Mouse (Mus musculus) intestine, embryonic 16.5 days (tissue): ENCODE data around the gene Usp45. TPM values are rescaled to one million over a fixed set of nuclear protein-coding genes. Genes with fewer than 3 reads are reported as not detected.
A peak's percentile ranks its signal among the peaks of the same experiment; 100 is the strongest.

ENCODE experiments used
- ATAC-seq: fragments of 200-750 bp; cut with Nextera tagmentation; 2 replicates; pipeline ENCODE4 v1.8.0; 2017; ENCODE audit warnings: moderate TSS enrichment, moderate library complexity
- H3K27ac ChIP-seq: fragments of 300-500 bp; sonication (generic); 2 replicates; pipeline ENCODE4 v1.5.1; 2014; ENCODE audit warnings: mild to moderate bottlenecking, low read length
- H3K27me3 ChIP-seq: fragments of 300-500 bp; sonication (generic); replicated peaks from 2 replicates; pipeline ENCODE4 v1.6.1; 2014; ENCODE audit warnings: low read length, control low read depth, mixed read lengths; ENCODE audit not compliant: control insufficient read depth, insufficient read depth
- H3K36me3 ChIP-seq: fragments of 300-500 bp; sonication (generic); 2 replicates; pipeline ENCODE4 v1.6.1; 2014; ENCODE audit warnings: low read length, control low read depth; ENCODE audit not compliant: control insufficient read depth, insufficient read depth
- H3K4me1 ChIP-seq: fragments of 300-500 bp; sonication (generic); 2 replicates; pipeline ENCODE4 v1.6.1; 2014; ENCODE audit warnings: low read length, control low read depth, mixed read lengths; ENCODE audit not compliant: control insufficient read depth, insufficient read depth
- H3K4me2 ChIP-seq: fragments of 300-500 bp; sonication (generic); 2 replicates; pipeline ENCODE4 v1.6.1; 2014; ENCODE audit warnings: low read depth, low read length, control low read depth
- H3K4me3 ChIP-seq: fragments of 300-500 bp; sonication (generic); 2 replicates; pipeline ENCODE4 v1.5.1; 2014; ENCODE audit warnings: mild to moderate bottlenecking, low read length
- H3K9ac ChIP-seq: fragments of 300-500 bp; sonication (generic); 2 replicates; pipeline ENCODE4 v1.6.1; 2014; ENCODE audit warnings: low read depth, low read length
- H3K9me3 ChIP-seq: fragments of 300-500 bp; sonication (generic); 2 replicates; pipeline ENCODE4 v1.6.1; 2016; ENCODE audit warnings: low read length, control low read depth; ENCODE audit not compliant: control insufficient read depth
- WGBS: fragments of 180-500 bp; shearing (Covaris S2); extraction: QIAGEN DNeasy Blood & Tissue Kit; methylation state at CpG from one replicate; pipeline ENCODE4 v1.1.7; 2014; 5-methylcytosine and 5-hydroxymethylcytosine counted together
- polyA plus RNA-seq: library from polyadenylated mRNA; unstranded; fragments of >200 nt; fragmentation: Nextera tagmentation; extraction: Ambion mirVana; gene quantifications from 2 replicates; pipeline ENCODE4 v1.2.1, GENCODE M21; 2015

The Usp45 gene
- polyA plus RNA-seq, 1 experiment from 2014 or later = 5.3 TPM

DNA sequence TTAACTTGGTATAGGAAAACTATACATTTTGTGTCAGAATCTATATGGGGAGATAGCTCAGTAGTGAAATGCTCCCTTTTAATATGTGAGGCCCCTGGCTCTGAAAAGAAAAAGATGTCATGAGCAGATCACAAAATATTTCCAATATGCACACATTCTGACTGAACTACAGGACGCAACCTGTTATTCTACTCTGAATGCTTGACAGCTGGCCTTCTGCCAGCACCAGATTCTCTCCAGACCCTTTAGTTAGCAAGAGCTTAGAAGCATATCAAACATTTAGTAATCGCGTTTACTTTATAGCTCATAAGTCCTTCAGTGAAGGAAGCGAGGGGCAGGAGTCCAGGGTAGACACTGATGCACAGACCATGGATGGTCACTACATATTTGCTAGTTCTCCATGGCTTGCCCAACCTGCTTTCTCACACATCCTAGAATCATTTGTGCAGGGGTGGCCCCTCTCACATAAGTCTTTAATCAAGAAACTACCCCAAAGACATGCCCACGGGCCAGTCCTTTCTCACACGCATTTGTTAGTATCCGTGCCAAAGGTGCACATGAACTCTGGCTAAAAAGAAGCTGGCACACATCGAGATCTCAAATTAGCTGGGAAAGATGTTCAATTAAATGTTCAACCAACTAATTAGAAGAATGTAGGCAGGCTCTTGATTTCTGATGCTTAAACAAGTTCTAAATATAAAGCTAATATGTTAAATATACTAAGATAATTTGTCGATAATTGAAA, 5.4 kb upstream of the Usp45 start:
- H3K4me2 ChIP-seq = no peak overlapping the region
- no peak for ATAC-seq
- H3K4me1 ChIP-seq = no peaks in the 10 kb centered on the region
- H3K4me3 ChIP-seq = no peak overlapping the region
- H3K27me3 ChIP-seq = no peaks in the 10 kb centered on the region
- H3K36me3 ChIP-seq = no peaks in the 10 kb centered on the region; the same call in 1 of the 2 replicates
- no peak overlapping the region for H3K27ac ChIP-seq
- no peaks in the 10 kb centered on the region for H3K9me3 ChIP-seq
- H3K9ac ChIP-seq = no peak overlapping the region
- 68% methylated on average over 9 of the region's 9 CpGs for WGBS

GRCm38 (mm10) chr4:21763827-21764226, 3.1 kb upstream of the Usp45 start:
- 66% methylated on average over 4 of the region's 4 CpGs for WGBS
- H3K27ac ChIP-seq = no peak overlapping the region
- ATAC-seq = no peak

DNA sequence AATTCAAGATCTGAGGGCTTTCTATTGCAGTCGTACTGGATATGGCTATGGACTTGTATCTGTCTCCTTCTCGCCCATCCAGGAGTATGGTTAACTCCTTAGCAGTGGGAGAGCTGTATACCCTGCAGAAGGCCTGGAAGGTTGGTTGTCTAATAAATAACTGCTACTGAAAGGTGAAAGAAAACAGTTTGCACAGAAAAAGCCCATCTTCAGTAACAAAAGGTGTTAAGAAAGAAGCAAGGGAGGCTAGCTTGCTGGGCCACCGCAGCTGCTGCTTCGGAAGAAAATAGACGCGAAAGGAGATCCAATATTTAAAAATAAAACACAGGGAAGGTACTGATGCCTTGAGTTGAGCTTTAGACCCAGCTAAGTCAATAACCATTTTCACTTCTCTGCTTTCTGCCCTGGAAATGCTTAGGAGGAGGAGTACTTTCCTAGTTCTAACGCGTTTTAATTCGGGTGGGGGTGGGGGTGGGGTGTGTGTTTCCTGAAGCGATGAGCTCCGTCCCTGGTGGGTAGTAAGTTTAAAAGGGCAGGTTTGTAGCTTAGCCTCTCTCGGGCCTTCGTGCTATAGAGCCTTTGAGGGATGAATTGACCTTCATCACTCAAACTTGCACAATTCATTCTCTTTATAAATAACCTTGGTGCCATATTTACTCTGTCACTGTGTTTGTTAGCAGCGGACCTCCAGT, 639 bp upstream of the Usp45 start:
- H3K27ac ChIP-seq = no peak overlapping the region
- H3K4me3 ChIP-seq = peak overlapping the region; percentile 60
- peak overlapping the region; percentile 55 for H3K4me2 ChIP-seq
- no peaks in the 10 kb centered on the region for H3K27me3 ChIP-seq
- ATAC-seq = no peak; the same call in 1 of the 2 replicates
- no peaks in the 10 kb centered on the region for H3K4me1 ChIP-seq
- 18% methylated on average over 14 of the region's 14 CpGs for WGBS
- H3K9ac ChIP-seq = peak overlapping the region; percentile 68
- H3K9me3 ChIP-seq = no peaks in the 10 kb centered on the region
- no peaks in the 10 kb centered on the region for H3K36me3 ChIP-seq

More at GRCm38 (mm10) chr4:21763827-21764226, 3.1 kb upstream of the Usp45 start:
- H3K27me3 ChIP-seq = no peaks in the 10 kb centered on the region
- no peak overlapping the region for H3K9ac ChIP-seq
- no peaks in the 10 kb centered on the region for H3K4me1 ChIP-seq
- no peak overlapping the region for H3K4me2 ChIP-seq
- no peaks in the 10 kb centered on the region; the same call in 1 of the 2 replicates for H3K36me3 ChIP-seq
- H3K9me3 ChIP-seq = no peaks in the 10 kb centered on the region
- H3K4me3 ChIP-seq = no peak overlapping the region

- H3K9me3 ChIP-seq = no peaks in the 10 kb centered on the region
- H3K27me3 ChIP-seq = no peaks in the 10 kb centered on the region
- ATAC-seq = peak; percentile 71
- no peak overlapping the region for H3K4me3 ChIP-seq
- H3K4me1 ChIP-seq = no peaks in the 10 kb centered on the region
- no peak overlapping the region for H3K4me2 ChIP-seq
- 58% methylated on average over 1 of the region's 1 CpGs for whole genome bisulfite sequencing
- peak overlapping the region; percentile 61 for H3K27ac ChIP-seq
- no peak overlapping the region for H3K9ac ChIP-seq
- no peaks in the 10 kb centered on the region for H3K36me3 ChIP-seq
Measured at GRCm38 (mm10) chr4:21771064-21771463, 4.1 kb downstream of the Usp45 start.

GRCm38 (mm10) chr4:21772306-21772705, 5.3 kb downstream of the Usp45 start:
- no peak for ATAC-seq

DNA sequence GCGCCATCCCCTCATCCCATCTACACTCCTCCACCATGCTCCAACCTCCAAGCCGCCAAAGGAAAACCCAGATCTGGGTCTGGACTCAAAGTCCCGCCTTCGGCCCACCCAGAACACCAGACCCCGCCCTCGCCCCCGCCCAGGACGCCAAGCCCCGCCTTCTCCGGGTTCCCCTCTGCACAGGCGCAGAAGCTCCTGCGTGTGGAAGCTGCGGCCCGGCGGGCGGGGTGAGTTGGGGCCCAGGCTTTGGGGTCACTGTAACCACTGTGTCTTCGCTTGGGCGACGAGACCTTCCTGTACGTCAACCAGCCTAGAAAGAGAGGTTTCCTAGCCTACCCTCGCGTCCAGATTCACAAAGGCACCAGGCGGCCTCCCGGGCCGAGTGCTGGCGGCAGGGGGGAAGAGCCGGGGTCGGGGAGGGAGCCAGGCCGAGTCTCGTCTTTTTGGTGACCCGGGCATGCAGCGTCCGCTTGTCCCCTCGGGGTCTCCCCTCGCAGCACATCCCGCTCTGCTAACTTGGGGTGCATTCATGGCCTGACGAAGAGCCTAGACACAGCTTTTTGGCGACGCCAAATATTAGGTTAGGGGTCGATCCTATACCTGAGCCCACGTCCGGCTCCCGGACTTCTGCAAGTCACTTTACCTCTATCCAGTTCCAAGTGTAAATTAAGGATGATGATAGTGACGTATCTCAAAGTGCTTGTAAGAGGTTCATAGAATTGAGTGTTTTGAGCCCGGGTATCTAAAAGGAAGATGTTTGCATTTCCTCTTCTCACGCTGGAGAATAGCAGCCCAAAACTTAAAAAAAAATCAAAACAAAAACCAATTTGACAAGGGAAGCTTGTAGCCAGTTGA, 9.4 kb downstream of the Usp45 start:
- H3K36me3 ChIP-seq = 0 out of 2 replicates have a peak, but pooled peaks cover under 1% of the 10 kb centered on the region
- peak overlapping the region; percentile 85 for H3K4me3 ChIP-seq
- H3K4me1 ChIP-seq = no peaks in the 10 kb centered on the region; the same call in 1 of the 2 replicates
- peak; percentile 97 for ATAC-seq
- peak overlapping the region; percentile 88 for H3K9ac ChIP-seq
- no peaks in the 10 kb centered on the region for H3K27me3 ChIP-seq
- H3K4me2 ChIP-seq = peak overlapping the region; percentile 80
- peak overlapping the region; percentile 68 for H3K27ac ChIP-seq
- WGBS = under 1% methylated on average over 46 of the region's 46 CpGs
- H3K9me3 ChIP-seq = no peaks in the 10 kb centered on the region

More at GRCm38 (mm10) chr4:21772306-21772705, 5.3 kb downstream of the Usp45 start:
- Histone ChIP-seq H3K4me2 (no peak overlapping the region), H3K9me3 (no peaks in the 10 kb centered on the region), H3K9ac (no peak overlapping the region), H3K4me3 (no peak overlapping the region), H3K36me3 (no peaks in the 10 kb centered on the region), H3K4me1 (no peaks in the 10 kb centered on the region; the same call in 1 of the 2 replicates), H3K27ac (no peak overlapping the region), H3K27me3 (no peaks in the 10 kb centered on the region)
- 91% methylated on average over 1 of the region's 1 CpGs for WGBS

DNA sequence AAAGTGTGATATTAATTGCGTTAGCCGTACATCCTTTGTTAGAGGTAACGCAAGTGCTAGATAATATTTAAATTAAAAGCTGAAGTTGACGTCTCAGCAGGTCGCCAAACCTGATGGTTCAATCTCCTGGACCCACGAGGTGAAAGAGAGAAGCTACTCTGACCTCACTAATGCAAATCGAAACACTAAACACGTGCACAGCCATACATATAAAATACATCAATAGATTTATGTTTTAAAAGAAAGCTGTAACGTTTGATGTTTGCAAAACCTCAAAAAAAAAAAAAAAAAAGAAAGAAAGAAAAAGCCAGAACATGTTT, 9.9 kb downstream of the Usp45 start:
- Histone ChIP-seq H3K4me1 (no peaks in the 10 kb centered on the region; the same call in 1 of the 2 replicates), H3K4me3 (peak overlapping the region; percentile 85), H3K27ac (no peak overlapping the region), H3K4me2 (peak overlapping the region; percentile 80), H3K9me3 (no peaks in the 10 kb centered on the region), H3K27me3 (no peaks in the 10 kb centered on the region), H3K36me3 (0 out of 2 replicates have a peak, but pooled peaks cover 5% of the 10 kb centered on the region), H3K9ac (no peak overlapping the region)
- ATAC-seq = no peak
- WGBS = 5% methylated on average over 9 of the region's 9 CpGs

GRCm38 (mm10) chr4:21780816-21781726, 14.1 kb downstream of the Usp45 start:
- H3K9me3 ChIP-seq = no peaks in the 10 kb centered on the region
- H3K27me3 ChIP-seq = no peaks in the 10 kb centered on the region
- peak; percentile 47; the same call in 1 of the 2 replicates for ATAC-seq
- no peak overlapping the region for H3K9ac ChIP-seq
- H3K4me3 ChIP-seq = no peak overlapping the region
- peaks cover 13% of the 10 kb centered on the region; the same call in 1 of the 2 replicates for H3K36me3 ChIP-seq
- WGBS = 91% methylated on average over 12 of the region's 12 CpGs
- no peaks in the 10 kb centered on the region; the same call in 1 of the 2 replicates for H3K4me1 ChIP-seq
- H3K27ac ChIP-seq = no peak overlapping the region
- no peak overlapping the region for H3K4me2 ChIP-seq
